Mouse (Mus musculus): ENCODE measurements at regions not wholly inside any gene's neighbourhood (a gene's known extent, or its start where the extent isn't known, plus 50 kb on each side); places are given as distances from the start of the nearest gene placed in this dataset.

DNA sequence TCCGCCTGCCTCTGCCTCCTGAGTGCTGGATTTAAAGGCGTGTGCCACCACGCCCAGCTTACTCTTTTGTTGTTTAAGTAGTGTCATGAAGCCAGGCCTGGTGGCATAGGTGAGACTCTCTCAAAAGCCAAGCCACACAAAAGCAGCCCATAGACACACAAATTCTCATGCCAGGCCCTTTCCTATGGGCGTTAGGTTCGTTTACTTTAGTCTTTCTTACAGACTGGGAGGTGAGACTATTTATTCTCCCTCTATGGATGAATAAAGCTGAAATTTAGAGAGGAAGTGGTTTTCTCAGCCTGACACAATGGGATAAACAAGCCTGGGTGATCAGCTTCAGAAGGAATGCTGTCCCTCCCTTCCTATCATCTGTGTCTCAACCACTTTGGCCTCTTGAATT lies 243.0 kb downstream of the Gm45692 start:
- no peak overlapping the region for H3K4me3 ChIP-seq (replicated peaks; ENCODE audit: insufficient read depth, low read depth, low read length)
- DNase-seq, result no peak
- no peak overlapping the region for H3K27ac ChIP-seq (ENCODE audit: insufficient read depth, low read length)
- H3K27me3 ChIP-seq (ENCODE audit: control insufficient read depth, insufficient read depth, low read length), result no peaks in the 10 kb centered on the region
- H3K4me1 ChIP-seq (ENCODE audit: control insufficient read depth, insufficient read depth, low read length), result no peaks in the 10 kb centered on the region
- no peak for TF ChIP-seq CTCF (IDR thresholded peaks at IDR 0.05; ENCODE audit: borderline replicate concordance, insufficient read depth, low read depth, low read length)
- no peak for TF ChIP-seq POLR2A (IDR thresholded peaks at IDR 0.05; ENCODE audit: borderline replicate concordance, insufficient read depth, low read length)
- 95% methylated on average over 5 of the region's 5 CpGs for WGBS

DNA sequence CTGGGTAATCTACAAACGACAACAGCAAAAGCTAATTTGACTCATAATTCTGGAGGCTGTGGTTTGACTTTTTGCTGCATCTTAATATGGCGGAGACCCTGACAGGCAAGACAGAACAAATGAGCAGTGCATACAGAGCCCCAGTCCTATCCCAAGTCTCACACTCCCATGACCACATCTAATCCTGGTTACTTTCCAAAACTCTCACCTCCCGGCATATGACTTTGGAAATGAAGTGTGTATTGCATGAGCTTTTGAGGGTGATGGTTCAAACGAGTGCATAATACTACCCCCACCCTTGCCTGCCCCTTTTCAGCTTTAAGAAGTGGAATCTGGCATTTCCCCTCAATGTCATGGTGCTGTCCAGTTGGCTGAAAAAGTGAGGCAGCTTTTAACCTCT lies 244.3 kb downstream of the Gm45692 start:
- no peak for DNase-seq
- Histone ChIP-seq H3K27me3 (ENCODE audit: control insufficient read depth, insufficient read depth, low read length) (no peaks in the 10 kb centered on the region), H3K4me1 (ENCODE audit: control insufficient read depth, insufficient read depth, low read length) (no peaks in the 10 kb centered on the region), H3K4me3 (replicated peaks; ENCODE audit: insufficient read depth, low read depth, low read length) (no peak overlapping the region), H3K27ac (ENCODE audit: insufficient read depth, low read length) (no peak overlapping the region)
- no peak for TF ChIP-seq POLR2A (IDR thresholded peaks at IDR 0.05; ENCODE audit: borderline replicate concordance, insufficient read depth, low read length)
- no peak for TF ChIP-seq CTCF (IDR thresholded peaks at IDR 0.05; ENCODE audit: borderline replicate concordance, insufficient read depth, low read depth, low read length)
- 76% methylated on average over 4 of the region's 4 CpGs for WGBS

DNA sequence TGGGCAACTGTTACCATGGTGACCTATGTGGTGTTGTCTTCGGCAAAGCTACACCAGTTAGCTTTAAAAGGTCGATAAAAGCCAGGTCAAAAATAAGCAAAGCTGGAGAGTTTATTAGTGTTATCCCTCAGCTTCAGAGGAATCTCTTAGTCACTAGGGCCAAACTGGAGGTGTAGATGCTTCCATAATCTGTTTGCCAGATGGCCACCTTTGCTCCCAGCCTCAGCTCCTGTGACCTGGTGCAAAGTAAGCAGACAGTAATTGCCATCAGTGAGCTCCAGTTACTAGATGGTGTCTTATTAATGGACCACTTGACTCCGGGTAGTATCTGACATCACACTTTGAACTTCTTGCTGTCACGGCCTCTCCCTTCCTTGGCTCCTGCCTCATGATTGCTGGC lies 245.3 kb downstream of the Gm45692 start:
- Histone ChIP-seq H3K27ac (ENCODE audit: insufficient read depth, low read length) (no peak overlapping the region), H3K27me3 (ENCODE audit: control insufficient read depth, insufficient read depth, low read length) (no peaks in the 10 kb centered on the region), H3K4me3 (replicated peaks; ENCODE audit: insufficient read depth, low read depth, low read length) (no peak overlapping the region), H3K4me1 (ENCODE audit: control insufficient read depth, insufficient read depth, low read length) (no peaks in the 10 kb centered on the region)
- no peak for DNase-seq
- TF ChIP-seq CTCF (IDR thresholded peaks at IDR 0.05; ENCODE audit: borderline replicate concordance, insufficient read depth, low read depth, low read length) (no peak), POLR2A (IDR thresholded peaks at IDR 0.05; ENCODE audit: borderline replicate concordance, insufficient read depth, low read length) (no peak)
- 80% methylated on average over 4 of the region's 4 CpGs for WGBS

GRCm38 (mm10) chr8:26380668-26381067 lies 261.3 kb downstream of the Gm45692 start:
- TF ChIP-seq CTCF (IDR thresholded peaks at IDR 0.05; ENCODE audit: borderline replicate concordance, insufficient read depth, low read depth, low read length) (peak; percentile 64), POLR2A (IDR thresholded peaks at IDR 0.05; ENCODE audit: borderline replicate concordance, insufficient read depth, low read length) (no peak)
- Histone ChIP-seq H3K27me3 (ENCODE audit: control insufficient read depth, insufficient read depth, low read length) (no peaks in the 10 kb centered on the region), H3K4me1 (ENCODE audit: control insufficient read depth, insufficient read depth, low read length) (peaks cover 3% of the 10 kb centered on the region; the same call in 1 of the 2 replicates), H3K4me3 (replicated peaks; ENCODE audit: insufficient read depth, low read depth, low read length) (no peak overlapping the region), H3K27ac (ENCODE audit: insufficient read depth, low read length) (no peak overlapping the region)
- WGBS, result 35% methylated on average over 3 of the region's 3 CpGs
- DNase-seq, result peak; percentile 72 to 74

DNA sequence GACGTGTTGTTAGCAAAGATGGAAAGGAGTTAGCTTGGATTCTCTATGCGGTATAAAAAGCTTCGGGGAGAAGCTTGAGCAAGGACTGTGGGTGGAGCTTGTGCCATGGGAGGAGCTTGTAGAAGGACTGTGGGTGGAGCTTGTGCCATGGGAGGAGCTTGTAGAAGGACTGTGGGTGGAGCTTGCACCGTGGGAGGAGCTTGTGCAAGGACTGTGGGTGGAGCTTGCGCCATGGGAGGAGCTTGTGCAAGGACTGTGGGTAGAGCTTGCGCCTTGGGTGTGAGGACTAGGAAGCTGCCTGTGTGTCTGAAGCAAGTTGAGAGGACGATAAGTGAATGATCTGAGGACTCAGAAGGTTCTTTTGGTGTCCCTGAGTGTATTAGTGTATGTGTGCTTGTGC lies 263.1 kb downstream of the Gm45692 start:
- H3K27me3 ChIP-seq (ENCODE audit: control insufficient read depth, insufficient read depth, low read length), result no peaks in the 10 kb centered on the region
- peaks cover 3% of the 10 kb centered on the region; the same call in 1 of the 2 replicates for H3K4me1 ChIP-seq (ENCODE audit: control insufficient read depth, insufficient read depth, low read length)
- TF ChIP-seq POLR2A (IDR thresholded peaks at IDR 0.05; ENCODE audit: borderline replicate concordance, insufficient read depth, low read length), result no peak
- no peak overlapping the region for H3K4me3 ChIP-seq (replicated peaks; ENCODE audit: insufficient read depth, low read depth, low read length)
- no peak overlapping the region for H3K27ac ChIP-seq (ENCODE audit: insufficient read depth, low read length)
- 92% methylated on average over 7 of the region's 7 CpGs for WGBS
- DNase-seq, result no peak

DNA sequence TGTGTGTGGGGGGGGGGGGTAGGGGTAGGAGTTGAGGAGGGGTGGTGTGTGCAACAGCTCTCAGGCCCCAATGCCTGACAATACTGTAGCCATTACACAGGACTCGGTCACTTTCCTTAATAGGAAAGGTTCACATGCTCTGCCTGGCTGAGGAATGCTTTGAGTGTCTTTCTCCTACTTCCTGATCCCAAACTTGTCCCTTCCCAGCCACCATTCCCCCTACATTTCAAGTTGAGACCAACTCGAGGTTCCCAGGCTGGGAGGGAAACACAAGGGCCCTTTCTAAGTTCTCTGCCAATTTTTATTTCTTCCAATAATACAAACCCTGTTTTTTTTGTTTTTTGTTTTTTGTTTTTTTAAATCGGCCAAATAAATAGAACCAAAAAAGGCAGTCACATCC lies 264.6 kb downstream of the Gm45692 start:
- WGBS, result 73% methylated on average over 3 of the region's 3 CpGs
- H3K27me3 ChIP-seq (ENCODE audit: control insufficient read depth, insufficient read depth, low read length), result no peaks in the 10 kb centered on the region
- no peak for TF ChIP-seq POLR2A (IDR thresholded peaks at IDR 0.05; ENCODE audit: borderline replicate concordance, insufficient read depth, low read length)
- no peak for TF ChIP-seq CTCF (IDR thresholded peaks at IDR 0.05; ENCODE audit: borderline replicate concordance, insufficient read depth, low read depth, low read length)
- no peak overlapping the region for H3K4me3 ChIP-seq (replicated peaks; ENCODE audit: insufficient read depth, low read depth, low read length)
- no peak for DNase-seq
- H3K4me1 ChIP-seq (ENCODE audit: control insufficient read depth, insufficient read depth, low read length), result peaks cover 3% of the 10 kb centered on the region; the same call in 1 of the 2 replicates
- no peak overlapping the region for H3K27ac ChIP-seq (ENCODE audit: insufficient read depth, low read length)

GRCm38 (mm10) chr8:26384305-26384993 lies 265.1 kb downstream of the Gm45692 start:
- H3K4me3 ChIP-seq (replicated peaks; ENCODE audit: insufficient read depth, low read depth, low read length), result no peak overlapping the region
- DNase-seq, result peak in 1 of 2 experiments; percentile 5
- no peak for TF ChIP-seq CTCF (IDR thresholded peaks at IDR 0.05; ENCODE audit: borderline replicate concordance, insufficient read depth, low read depth, low read length)
- no peaks in the 10 kb centered on the region for H3K27me3 ChIP-seq (ENCODE audit: control insufficient read depth, insufficient read depth, low read length)
- no peak overlapping the region for H3K27ac ChIP-seq (ENCODE audit: insufficient read depth, low read length)
- peaks cover 3% of the 10 kb centered on the region; the same call in 1 of the 2 replicates for H3K4me1 ChIP-seq (ENCODE audit: control insufficient read depth, insufficient read depth, low read length)
- 48% methylated on average over 3 of the region's 3 CpGs for WGBS

DNA sequence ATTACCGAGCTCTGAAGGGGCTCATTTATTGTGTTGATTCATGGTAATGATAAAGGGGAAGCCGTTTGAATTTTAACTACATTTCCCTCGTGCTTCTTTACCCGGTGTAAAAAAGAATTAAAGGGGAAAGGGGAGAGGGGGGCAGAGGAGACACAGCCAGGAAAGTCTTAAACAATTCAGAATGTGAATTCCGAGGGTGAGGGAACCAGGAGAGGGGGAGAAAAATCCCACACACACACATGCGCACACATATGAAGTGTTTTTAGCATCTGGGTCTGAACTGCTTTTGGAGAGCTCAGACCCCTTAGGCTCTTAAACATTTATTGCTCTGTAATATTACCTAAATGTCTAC lies 265.6 kb downstream of the Gm45692 start:
- Histone ChIP-seq H3K4me1 (ENCODE audit: control insufficient read depth, insufficient read depth, low read length) (peaks cover 3% of the 10 kb centered on the region; the same call in 1 of the 2 replicates), H3K27ac (ENCODE audit: insufficient read depth, low read length) (no peak overlapping the region), H3K27me3 (ENCODE audit: control insufficient read depth, insufficient read depth, low read length) (no peaks in the 10 kb centered on the region), H3K4me3 (replicated peaks; ENCODE audit: insufficient read depth, low read depth, low read length) (no peak overlapping the region)
- DNase-seq, result no peak
- TF ChIP-seq CTCF (IDR thresholded peaks at IDR 0.05; ENCODE audit: borderline replicate concordance, insufficient read depth, low read depth, low read length), result no peak
- no peak for TF ChIP-seq POLR2A (IDR thresholded peaks at IDR 0.05; ENCODE audit: borderline replicate concordance, insufficient read depth, low read length)
- WGBS, result 68% methylated on average over 6 of the region's 6 CpGs

Measured in cerebellum, adult 2 months (tissue).